Mouse (Mus musculus): ENCODE results near the gene Gria4.

GRCm38 (mm10) chr9:4605354-4605753 is 190.7 kb downstream of the Gria4 start:
- no peak for TF ChIP-seq CTCF (IDR thresholded peaks at IDR 0.05; ENCODE audit: low read depth)
- TF ChIP-seq EP300 (IDR thresholded peaks at IDR 0.05; ENCODE audit: low read depth): no peak

All from liver, embryonic 14.5 days (tissue).